Mouse (Mus musculus) limb, embryonic 13.5 days (tissue): Measurements from ENCODE around the gene F7. TPM values are rescaled to one million over a fixed set of nuclear protein-coding genes. Genes with fewer than 3 reads are reported as not detected.
"Not testable (repeated sequence)": the region's sequence is repeated elsewhere in the genome, so short reads cannot be mapped to it uniquely, and the experiment has no call there.

Experiments used
- ATAC-seq: fragments of 200-750 bp; cut with Nextera tagmentation; 2 replicates; pipeline ENCODE4 v1.8.0; 2017; ENCODE audit warnings: low read depth, moderate number of reproducible peaks, moderate TSS enrichment; ENCODE audit not compliant: low FRiP score
- H3K27ac ChIP-seq: fragments of 300-500 bp; sonication (generic); 2 replicates; pipeline ENCODE4 v1.5.1; 2015; ENCODE audit warnings: inconsistent platforms, mild to moderate bottlenecking, moderate library complexity
- H3K27me3 ChIP-seq: fragments of 300-500 bp; sonication (generic); 2 replicates; pipeline ENCODE4 v1.6.1; 2015; ENCODE audit warnings: mild to moderate bottlenecking, inconsistent platforms
- H3K36me3 ChIP-seq: fragments of 300-500 bp; sonication (generic); 2 replicates; pipeline ENCODE4 v1.6.1; 2015; ENCODE audit warnings: inconsistent platforms, mild to moderate bottlenecking, moderate library complexity
- H3K4me1 ChIP-seq: fragments of 300-500 bp; sonication (generic); 2 replicates; pipeline ENCODE4 v1.6.1; 2015; ENCODE audit warnings: inconsistent platforms
- H3K4me2 ChIP-seq: fragments of 300-500 bp; sonication (generic); replicated peaks from 2 replicates; pipeline ENCODE4 v1.6.1; 2015; ENCODE audit warnings: inconsistent platforms, mild to moderate bottlenecking, moderate library complexity
- H3K4me3 ChIP-seq: fragments of 300-500 bp; sonication (generic); 2 replicates; pipeline ENCODE4 v1.5.1; 2015; ENCODE audit warnings: moderate library complexity, mild to moderate bottlenecking, inconsistent platforms
- H3K9ac ChIP-seq: fragments of 300-500 bp; sonication (generic); 2 replicates; pipeline ENCODE4 v1.6.1; 2015; ENCODE audit warnings: mild to moderate bottlenecking, inconsistent platforms
- H3K9me3 ChIP-seq: fragments of 300-500 bp; sonication (generic); 2 replicates; pipeline ENCODE4 v1.6.1; 2016; ENCODE audit warnings: inconsistent platforms
- WGBS: fragments of 180-500 bp; shearing (Covaris S2); methylation state at CpG from one replicate; pipeline ENCODE4 v1.1.7; 2015; 5-methylcytosine and 5-hydroxymethylcytosine counted together
- polyA plus RNA-seq: library from polyadenylated mRNA; unstranded; fragments of >200 nt; fragmentation: Nextera tagmentation; extraction: Ambion mirVana; gene quantifications from 2 replicates; pipeline ENCODE4 v1.2.1, GENCODE M21; 2015

The F7 gene
- polyA plus RNA-seq, 1 experiment from 2014 or later = not detected

GRCm38 (mm10) chr8:13037015-13037414, 11.2 kb downstream of the F7 start, which contains the start of gene F10:
Gene F10, plus strand, starts transcription at chr8:13037308.
- no peaks in the 10 kb centered on the region for H3K4me1 ChIP-seq
- H3K9ac ChIP-seq = no peak within 1 kb of the TSS; the same call in 1 of the 2 replicates
- H3K4me2 ChIP-seq = no peak within 1 kb of the TSS
- WGBS = 51% methylated on average over 7 of the region's 7 CpGs
- no peak for ATAC-seq
- H3K36me3 ChIP-seq = no peaks in the 10 kb centered on the region
- H3K9me3 ChIP-seq = no peaks in the 10 kb centered on the region
- H3K4me3 ChIP-seq = no peak within 1 kb of the TSS
- no peak within 1 kb of the TSS for H3K27ac ChIP-seq
- no peaks in the 10 kb centered on the region for H3K27me3 ChIP-seq

DNA sequence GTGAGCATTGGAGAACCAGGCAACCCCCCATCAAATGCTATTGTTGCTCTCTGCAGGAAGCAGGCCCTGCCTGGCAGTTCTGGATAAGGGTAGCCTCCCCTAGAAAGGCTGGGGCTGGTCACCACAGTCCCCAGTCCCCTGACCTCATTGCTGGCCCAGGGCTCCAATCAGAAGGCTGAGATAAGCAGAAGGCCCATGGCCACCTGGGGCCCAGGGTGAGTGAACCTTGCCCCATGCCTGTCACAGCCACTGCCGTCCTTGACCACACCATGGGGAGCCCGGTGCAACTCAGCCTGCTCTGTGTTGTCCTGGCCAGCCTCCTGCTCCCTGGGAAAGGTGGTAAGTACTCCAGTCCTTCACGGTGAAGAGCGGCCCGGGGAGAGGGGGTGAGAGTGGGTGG, 11.7 kb downstream of the F7 start:
- no peak overlapping the region for H3K9ac ChIP-seq
- H3K27me3 ChIP-seq = no peaks in the 10 kb centered on the region
- no peaks in the 10 kb centered on the region for H3K9me3 ChIP-seq
- no peaks in the 10 kb centered on the region for H3K4me1 ChIP-seq
- no peak overlapping the region for H3K27ac ChIP-seq
- 66% methylated on average over 5 of the region's 5 CpGs for WGBS
- ATAC-seq = no peak
- no peaks in the 10 kb centered on the region for H3K36me3 ChIP-seq
- no peak overlapping the region for H3K4me3 ChIP-seq
- no peak overlapping the region for H3K4me2 ChIP-seq

- no peak for ATAC-seq
Measured at GRCm38 (mm10) chr8:13039054-13039453, 13.2 kb downstream of the F7 start.

GRCm38 (mm10) chr8:13041459-13041858, 15.6 kb downstream of the F7 start:
- no peak overlapping the region for H3K4me3 ChIP-seq
- no peak for ATAC-seq
- H3K27me3 ChIP-seq = no peaks in the 10 kb centered on the region
- H3K36me3 ChIP-seq = no peaks in the 10 kb centered on the region
- no peak overlapping the region for H3K9ac ChIP-seq
- no peak overlapping the region for H3K4me2 ChIP-seq
- no peak overlapping the region for H3K27ac ChIP-seq
- no peaks in the 10 kb centered on the region for H3K9me3 ChIP-seq
- H3K4me1 ChIP-seq = no peaks in the 10 kb centered on the region
- 81% methylated on average over 4 of the region's 4 CpGs for WGBS

More at GRCm38 (mm10) chr8:13039054-13039453, 13.2 kb downstream of the F7 start:
- no peaks in the 10 kb centered on the region for H3K9me3 ChIP-seq
- 86% methylated on average over 6 of the region's 6 CpGs for WGBS
- H3K4me1 ChIP-seq = no peaks in the 10 kb centered on the region
- no peak overlapping the region for H3K9ac ChIP-seq
- H3K36me3 ChIP-seq = no peaks in the 10 kb centered on the region
- H3K27me3 ChIP-seq = no peaks in the 10 kb centered on the region
- H3K4me3 ChIP-seq = no peak overlapping the region
- H3K27ac ChIP-seq = no peak overlapping the region
- no peak overlapping the region for H3K4me2 ChIP-seq

DNA sequence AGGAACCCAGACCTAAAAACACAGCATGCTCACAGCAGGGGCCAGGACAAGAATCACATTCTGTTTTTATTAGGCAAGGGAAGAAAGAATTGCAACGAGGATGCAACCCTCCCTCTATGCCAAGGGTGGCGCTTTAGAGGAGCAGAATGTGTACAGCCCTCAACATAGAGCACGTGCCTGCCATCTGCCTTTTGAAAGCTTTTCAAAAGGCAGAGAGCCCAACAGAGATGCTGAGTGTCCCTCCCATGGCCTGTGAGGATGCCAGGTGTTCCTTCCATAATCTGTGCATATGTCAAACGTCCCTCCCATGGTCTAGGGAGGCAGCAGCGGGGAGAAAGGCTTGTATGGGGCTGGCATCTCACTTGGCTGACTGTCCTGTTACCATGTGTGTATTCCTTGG, 21.8 kb downstream of the F7 start:
- no peak for ATAC-seq
- H3K36me3 ChIP-seq = no peaks in the 10 kb centered on the region
- no peaks in the 10 kb centered on the region for H3K9me3 ChIP-seq
- H3K4me3 ChIP-seq = no peak overlapping the region
- no peak overlapping the region for H3K27ac ChIP-seq
- no peaks in the 10 kb centered on the region for H3K27me3 ChIP-seq
- H3K9ac ChIP-seq = no peak overlapping the region
- no peaks in the 10 kb centered on the region for H3K4me1 ChIP-seq
- 50% methylated on average over 5 of the region's 5 CpGs for WGBS
- no peak overlapping the region for H3K4me2 ChIP-seq

- Histone ChIP-seq H3K9me3 (no peaks in the 10 kb centered on the region), H3K27me3 (no peaks in the 10 kb centered on the region), H3K4me1 (no peaks in the 10 kb centered on the region), H3K27ac (no peak overlapping the region), H3K4me3 (no peak overlapping the region), H3K4me2 (no peak overlapping the region), H3K36me3 (no peaks in the 10 kb centered on the region), H3K9ac (no peak overlapping the region)
- no peak for ATAC-seq
- 78% methylated on average over 10 of the region's 10 CpGs for WGBS
Measured at GRCm38 (mm10) chr8:13050550-13050949, 24.7 kb downstream of the F7 start.

GRCm38 (mm10) chr8:13057351-13057750, 31.5 kb downstream of the F7 start:
- H3K27ac ChIP-seq = no peak overlapping the region
- no peaks in the 10 kb centered on the region for H3K9me3 ChIP-seq
- no peak overlapping the region for H3K9ac ChIP-seq
- no peak overlapping the region for H3K4me2 ChIP-seq
- H3K36me3 ChIP-seq = no peaks in the 10 kb centered on the region
- no peaks in the 10 kb centered on the region for H3K27me3 ChIP-seq
- 80% methylated on average over 4 of the region's 4 CpGs for WGBS
- ATAC-seq = no peak
- 0 out of 2 replicates have a peak, but pooled peaks cover 2% of the 10 kb centered on the region for H3K4me1 ChIP-seq
- H3K4me3 ChIP-seq = no peak overlapping the region

- ATAC-seq = no peak
- H3K27me3 ChIP-seq = no peaks in the 10 kb centered on the region
- WGBS = 78% methylated on average over 17 of the region's 17 CpGs
- 0 out of 2 replicates have a peak, but pooled peaks cover 6% of the 10 kb centered on the region for H3K4me1 ChIP-seq
- no peak within 1 kb of the TSS for H3K27ac ChIP-seq
- H3K4me2 ChIP-seq = no peak within 1 kb of the TSS
- no peaks in the 10 kb centered on the region for H3K9me3 ChIP-seq
- no peak within 1 kb of the TSS for H3K9ac ChIP-seq
- H3K36me3 ChIP-seq = no peaks in the 10 kb centered on the region
- H3K4me3 ChIP-seq = no peak within 1 kb of the TSS
Measured at GRCm38 (mm10) chr8:13060441-13061150, 34.8 kb downstream of the F7 start, which contains the start of gene Proz. Gene Proz, plus strand, starts transcription at chr8:13060914.

GRCm38 (mm10) chr8:13063112-13063511, 37.3 kb downstream of the F7 start:
- no peak overlapping the region for H3K4me2 ChIP-seq
- 76% methylated on average over 16 of the region's 16 CpGs for WGBS
- no peak overlapping the region for H3K27ac ChIP-seq
- no peaks in the 10 kb centered on the region for H3K9me3 ChIP-seq
- no peaks in the 10 kb centered on the region for H3K36me3 ChIP-seq
- H3K9ac ChIP-seq = no peak overlapping the region
- H3K27me3 ChIP-seq = no peaks in the 10 kb centered on the region
- ATAC-seq = no peak
- no peak overlapping the region for H3K4me3 ChIP-seq
- 0 out of 2 replicates have a peak, but pooled peaks cover 3% of the 10 kb centered on the region for H3K4me1 ChIP-seq

GRCm38 (mm10) chr8:13073255-13073654, 47.4 kb downstream of the F7 start:
- no peak for ATAC-seq
- Histone ChIP-seq H3K9ac (no peak overlapping the region), H3K9me3 (no peaks in the 10 kb centered on the region), H3K4me2 (no peak overlapping the region), H3K4me1 (no peaks in the 10 kb centered on the region), H3K36me3 (peaks cover 59% of the 10 kb centered on the region), H3K27ac (no peak overlapping the region), H3K27me3 (no peaks in the 10 kb centered on the region), H3K4me3 (no peak overlapping the region)
- 91% methylated on average over 11 of the region's 11 CpGs for WGBS

DNA sequence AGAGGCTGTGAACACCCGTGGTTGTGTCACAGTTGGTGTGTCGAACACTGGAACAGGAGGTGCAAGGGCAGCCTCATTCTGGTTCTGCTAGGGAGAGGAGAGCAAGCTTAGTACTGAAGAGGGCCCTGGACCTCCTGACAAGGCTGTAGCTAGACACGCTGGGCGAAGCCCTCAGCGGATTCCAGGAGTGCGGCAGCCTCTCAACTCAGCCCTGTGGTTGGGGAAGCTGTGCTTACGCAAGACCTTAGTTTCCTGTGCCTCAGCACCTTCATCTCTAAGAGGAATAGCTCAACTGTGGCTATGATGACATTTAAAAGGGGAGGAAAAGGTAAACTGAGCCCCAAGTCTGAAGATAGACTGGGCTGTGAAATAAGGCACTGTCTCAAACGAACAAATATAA, 49.2 kb downstream of the F7 start:
- Histone ChIP-seq H3K9ac (no peak overlapping the region), H3K4me2 (no peak overlapping the region), H3K4me3 (no peak overlapping the region), H3K27ac (no peak overlapping the region), H3K9me3 (no peaks in the 10 kb centered on the region), H3K27me3 (no peaks in the 10 kb centered on the region), H3K36me3 (peaks cover 77% of the 10 kb centered on the region), H3K4me1 (no peaks in the 10 kb centered on the region)
- no peak for ATAC-seq
- 94% methylated on average over 8 of the region's 8 CpGs for WGBS

DNA sequence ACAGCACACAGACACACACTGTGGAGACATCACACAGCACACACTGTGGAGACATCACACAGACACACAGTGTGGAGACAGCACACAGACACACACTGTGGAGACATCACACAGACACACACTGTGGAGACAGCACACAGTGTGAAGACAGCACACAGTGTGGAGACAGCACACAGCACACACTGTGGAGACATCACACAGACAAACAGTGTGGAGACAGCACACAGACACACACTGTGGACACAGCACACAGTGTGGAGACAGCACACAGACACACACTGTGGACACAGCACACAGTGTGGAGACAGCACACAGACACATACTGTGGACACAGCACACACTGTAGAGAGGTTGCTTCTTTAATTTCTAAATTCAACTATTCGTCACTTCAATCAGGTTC, 49.7 kb downstream of the F7 start:
- H3K27ac ChIP-seq, H3K9ac ChIP-seq, H3K27me3 ChIP-seq, H3K9me3 ChIP-seq, H3K4me3 ChIP-seq, H3K4me2 ChIP-seq, H3K4me1 ChIP-seq, ATAC-seq: not testable (repeated sequence)
- H3K36me3 ChIP-seq = peaks cover 83% of the 10 kb centered on the region
- 86% methylated on average over 1 of the region's 1 CpGs for WGBS

DNA sequence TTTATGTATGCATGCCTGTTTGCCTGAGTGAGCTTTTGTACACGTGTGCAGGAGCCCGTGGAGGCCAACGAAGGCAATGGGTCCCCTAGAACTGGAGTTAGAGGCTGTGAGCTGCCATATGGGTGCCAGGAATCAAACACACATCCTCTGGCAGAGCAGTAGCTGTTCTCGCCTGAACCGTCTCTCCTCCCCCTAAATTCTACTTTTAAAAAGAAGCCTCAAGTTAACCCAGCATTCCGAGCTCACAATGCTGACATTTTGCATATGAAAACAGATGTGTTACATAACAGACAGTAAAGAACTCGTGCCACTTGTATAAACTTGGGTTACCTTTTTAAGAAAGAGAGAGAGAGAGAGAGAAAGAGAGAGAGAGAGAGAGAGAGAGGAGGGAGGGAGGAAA, 51.7 kb downstream of the F7 start:
- no peak overlapping the region for H3K27ac ChIP-seq
- no peaks in the 10 kb centered on the region for H3K27me3 ChIP-seq
- H3K9ac ChIP-seq = no peak overlapping the region
- H3K9me3 ChIP-seq = no peaks in the 10 kb centered on the region
- ATAC-seq = no peak
- no peak overlapping the region for H3K4me2 ChIP-seq
- 89% methylated on average over 7 of the region's 7 CpGs for WGBS
- H3K4me1 ChIP-seq = no peaks in the 10 kb centered on the region
- H3K36me3 ChIP-seq = peaks cover 100% of the 10 kb centered on the region
- no peak overlapping the region for H3K4me3 ChIP-seq
